Mouse (Mus musculus): ENCODE measurements around the gene Ptprt.

Ptprt gene

GRCm38 (mm10) chr2:162660941-162661386 is at the start of gene Ptprt:
Gene Ptprt (minus strand): TSS chr2:162661147.
- no peak for DNase-seq

GRCm38 (mm10) chr2:162710443-162710842 is 49.5 kb upstream of the Ptprt start:
- no peak for DNase-seq

GRCm38 (mm10) chr2:162699691-162700090 is 38.7 kb upstream of the Ptprt start:
- no peak for DNase-seq

GRCm38 (mm10) chr2:162699036-162699435 is 38.1 kb upstream of the Ptprt start:
- DNase-seq: no peak

GRCm38 (mm10) chr2:162698068-162698467 is 37.1 kb upstream of the Ptprt start:
- DNase-seq: no peak

GRCm38 (mm10) chr2:162697151-162697550 is 36.2 kb upstream of the Ptprt start:
- DNase-seq: no peak

- DNase-seq: no peak
Observed at GRCm38 (mm10) chr2:162692143-162692542, 31.2 kb upstream of the Ptprt start.

- DNase-seq: peak; percentile 3
Observed at GRCm38 (mm10) chr2:162682674-162683073, 21.7 kb upstream of the Ptprt start.

- no peak for DNase-seq
Observed at GRCm38 (mm10) chr2:162662431-162662970, 1.6 kb upstream of the Ptprt start.

- no peak for DNase-seq
Observed at GRCm38 (mm10) chr2:162661733-162662132, 786 bp upstream of the Ptprt start.

GRCm38 (mm10) chr2:162660231-162660940 is 561 bp downstream of the Ptprt start:
- DNase-seq: no peak

GRCm38 (mm10) chr2:162658997-162659396 is 1.9 kb downstream of the Ptprt start:
- DNase-seq: peak; percentile 30

- no peak for DNase-seq
Observed at GRCm38 (mm10) chr2:162657541-162657940, 3.4 kb downstream of the Ptprt start.

- DNase-seq: no peak
Observed at GRCm38 (mm10) chr2:162654416-162654815, 6.5 kb downstream of the Ptprt start.

- no peak for DNase-seq
Observed at GRCm38 (mm10) chr2:162638676-162639075, 22.3 kb downstream of the Ptprt start.

GRCm38 (mm10) chr2:162637537-162637936 is 23.4 kb downstream of the Ptprt start:
- no peak for DNase-seq

- DNase-seq: no peak
Observed at GRCm38 (mm10) chr2:162636387-162637009, 24.4 kb downstream of the Ptprt start.

- no peak for DNase-seq
Observed at GRCm38 (mm10) chr2:162634901-162635300, 26.0 kb downstream of the Ptprt start.

- no peak for DNase-seq
Observed at GRCm38 (mm10) chr2:162626076-162626475, 34.9 kb downstream of the Ptprt start.

GRCm38 (mm10) chr2:162624707-162625106 is 36.2 kb downstream of the Ptprt start:
- no peak for DNase-seq

- no peak for DNase-seq
Observed at GRCm38 (mm10) chr2:162614256-162614655, 46.7 kb downstream of the Ptprt start.

- DNase-seq: no peak
Observed at GRCm38 (mm10) chr2:162613480-162613879, 47.5 kb downstream of the Ptprt start.

- no peak for DNase-seq
Observed at GRCm38 (mm10) chr2:162602721-162603120, 58.2 kb downstream of the Ptprt start.

GRCm38 (mm10) chr2:162591388-162591787 is 69.6 kb downstream of the Ptprt start:
- no peak for DNase-seq

Measured in thymus, postnatal 25 days (tissue).